Mouse (Mus musculus): ENCODE results near the gene Itk. TPM values are rescaled to one million over a fixed set of nuclear protein-coding genes. Genes with fewer than 3 reads are reported as not detected.

Gene Itk
- polyA plus RNA-seq, 1 experiment = 0.04 TPM

- no peak for TF ChIP-seq POLR2A (IDR thresholded peaks at IDR 0.05; ENCODE audit: borderline replicate concordance, extremely low read depth, insufficient read depth, insufficient read length, poor library complexity, severe bottlenecking)
- no peak for TF ChIP-seq CTCF (IDR thresholded peaks at IDR 0.05; ENCODE audit: borderline replicate concordance, extremely low read depth, insufficient read depth, insufficient read length)
- no peak for DNase-seq (ENCODE audit: low read depth)
Measured at GRCm38 (mm10) chr11:46372331-46372953, 16.9 kb downstream of the Itk start.

- TF ChIP-seq CTCF (IDR thresholded peaks at IDR 0.05; ENCODE audit: borderline replicate concordance, extremely low read depth, insufficient read depth, insufficient read length) = no peak
- no peak for TF ChIP-seq POLR2A (IDR thresholded peaks at IDR 0.05; ENCODE audit: borderline replicate concordance, extremely low read depth, insufficient read depth, insufficient read length, poor library complexity, severe bottlenecking)
- DNase-seq (ENCODE audit: low read depth) = no peak
Measured at GRCm38 (mm10) chr11:46371250-46371649, 18.1 kb downstream of the Itk start.

GRCm38 (mm10) chr11:46370457-46370856, 18.9 kb downstream of the Itk start:
- DNase-seq (ENCODE audit: low read depth) = no peak
- TF ChIP-seq POLR2A (IDR thresholded peaks at IDR 0.05; ENCODE audit: borderline replicate concordance, extremely low read depth, insufficient read depth, insufficient read length, poor library complexity, severe bottlenecking) (no peak), CTCF (IDR thresholded peaks at IDR 0.05; ENCODE audit: borderline replicate concordance, extremely low read depth, insufficient read depth, insufficient read length) (no peak)

- no peak for DNase-seq (ENCODE audit: low read depth)
- TF ChIP-seq CTCF (IDR thresholded peaks at IDR 0.05; ENCODE audit: borderline replicate concordance, extremely low read depth, insufficient read depth, insufficient read length) = no peak
- no peak for TF ChIP-seq POLR2A (IDR thresholded peaks at IDR 0.05; ENCODE audit: borderline replicate concordance, extremely low read depth, insufficient read depth, insufficient read length, poor library complexity, severe bottlenecking)
Measured at GRCm38 (mm10) chr11:46366357-46366756, 23.0 kb downstream of the Itk start.

- DNase-seq (ENCODE audit: low read depth) = no peak
- TF ChIP-seq POLR2A (IDR thresholded peaks at IDR 0.05; ENCODE audit: borderline replicate concordance, extremely low read depth, insufficient read depth, insufficient read length, poor library complexity, severe bottlenecking) = no peak
- no peak for TF ChIP-seq CTCF (IDR thresholded peaks at IDR 0.05; ENCODE audit: borderline replicate concordance, extremely low read depth, insufficient read depth, insufficient read length)
Measured at GRCm38 (mm10) chr11:46365744-46366143, 23.6 kb downstream of the Itk start.

- DNase-seq (ENCODE audit: low read depth) = no peak
- TF ChIP-seq POLR2A (IDR thresholded peaks at IDR 0.05; ENCODE audit: borderline replicate concordance, extremely low read depth, insufficient read depth, insufficient read length, poor library complexity, severe bottlenecking) (no peak), CTCF (IDR thresholded peaks at IDR 0.05; ENCODE audit: borderline replicate concordance, extremely low read depth, insufficient read depth, insufficient read length) (no peak)
Measured at GRCm38 (mm10) chr11:46363864-46364263, 25.5 kb downstream of the Itk start.

- no peak for DNase-seq (ENCODE audit: low read depth)
- TF ChIP-seq POLR2A (IDR thresholded peaks at IDR 0.05; ENCODE audit: borderline replicate concordance, extremely low read depth, insufficient read depth, insufficient read length, poor library complexity, severe bottlenecking) (no peak), CTCF (IDR thresholded peaks at IDR 0.05; ENCODE audit: borderline replicate concordance, extremely low read depth, insufficient read depth, insufficient read length) (no peak)
Measured at GRCm38 (mm10) chr11:46362061-46363022, 27.0 kb downstream of the Itk start.

- no peak for DNase-seq (ENCODE audit: low read depth)
- TF ChIP-seq CTCF (IDR thresholded peaks at IDR 0.05; ENCODE audit: borderline replicate concordance, extremely low read depth, insufficient read depth, insufficient read length) (no peak), POLR2A (IDR thresholded peaks at IDR 0.05; ENCODE audit: borderline replicate concordance, extremely low read depth, insufficient read depth, insufficient read length, poor library complexity, severe bottlenecking) (no peak)
Measured at GRCm38 (mm10) chr11:46360991-46361665, 28.2 kb downstream of the Itk start.

GRCm38 (mm10) chr11:46358369-46358768, 30.9 kb downstream of the Itk start:
- DNase-seq (ENCODE audit: low read depth) = no peak
- TF ChIP-seq CTCF (IDR thresholded peaks at IDR 0.05; ENCODE audit: borderline replicate concordance, extremely low read depth, insufficient read depth, insufficient read length) = no peak
- TF ChIP-seq POLR2A (IDR thresholded peaks at IDR 0.05; ENCODE audit: borderline replicate concordance, extremely low read depth, insufficient read depth, insufficient read length, poor library complexity, severe bottlenecking) = no peak

GRCm38 (mm10) chr11:46349681-46350410, 39.5 kb downstream of the Itk start:
- DNase-seq (ENCODE audit: low read depth) = peak; percentile 23
- TF ChIP-seq POLR2A (IDR thresholded peaks at IDR 0.05; ENCODE audit: borderline replicate concordance, extremely low read depth, insufficient read depth, insufficient read length, poor library complexity, severe bottlenecking) (no peak), CTCF (IDR thresholded peaks at IDR 0.05; ENCODE audit: borderline replicate concordance, extremely low read depth, insufficient read depth, insufficient read length) (no peak)
